Mouse (Mus musculus) CH12.LX (cell line): ENCODE results near the gene Stox2.

Source experiments
- CTCF ChIP-seq, 2 experiments: IDR thresholded peaks in 1 of 2; conservative IDR thresholded peaks in 1 of 2; 2 replicates each; pipeline ENCODE4 v1.5.1; 2011 to 2012; ENCODE audit warnings: low read depth in 2 of 2, low read length in 2 of 2, improper control_type of control experiment in 1 of 2, inconsistent platforms in 1 of 2, mild to moderate bottlenecking in 1 of 2, moderate library complexity in 1 of 2
- POLR2A ChIP-seq: IDR thresholded peaks from 2 replicates; pipeline ENCODE4 v1.6.1; 2011; ENCODE audit warnings: low read depth, mild to moderate bottlenecking, improper control_type of control experiment, low read length
- TBP ChIP-seq: conservative IDR thresholded peaks from 2 replicates; pipeline ENCODE4 v1.6.1; 2011; ENCODE audit warnings: low read depth, low read length, improper control_type of control experiment
- TCF12 ChIP-seq: IDR thresholded peaks from 2 replicates; pipeline ENCODE4 v1.6.1; 2014; ENCODE audit warnings: low read depth, mild to moderate bottlenecking, inconsistent platforms, low read length, improper control_type of control experiment

- TF ChIP-seq POLR2A (no peak), TBP (no peak), CTCF (conservative IDR thresholded peaks at IDR 0.05 in 1 of 2, IDR thresholded peaks at IDR 0.05 in 1 of 2; ENCODE audit: low read depth in 2 of 2, low read length in 2 of 2) (no peak), TCF12 (no peak)
Measured at GRCm38 (mm10) chr8:47437976-47438375, 8.2 kb downstream of the Stox2 start.
